Mouse (Mus musculus) left cerebral cortex, adult 9 months (tissue): ENCODE results near the gene Mpv17.

ENCODE experiments used
- DNase-seq, 2 experiments: peaks; one replicate each; pipeline ENCODE4 v3.0.0; 2022; ENCODE audit warnings: low spot score in 2 of 2

The Mpv17 gene

GRCm38 (mm10) chr5:31183678-31184077 is 29.6 kb upstream of the Mpv17 start:
- DNase-seq = no peak

- DNase-seq = no peak
Measured at GRCm38 (mm10) chr5:31181183-31181770, 27.2 kb upstream of the Mpv17 start.

GRCm38 (mm10) chr5:31179766-31180630 is 25.9 kb upstream of the Mpv17 start, which contains the start of the genes Gm29609 and Gtf3c2:
Gene Gm29609 (minus strand): TSS chr5:31179911.
Gene Gtf3c2 (minus strand): TSS chr5:31180144.
- DNase-seq = peak; percentile 95 to 98

GRCm38 (mm10) chr5:31179301-31179765 is 25.3 kb upstream of the Mpv17 start:
- DNase-seq = no peak

- no peak for DNase-seq
Measured at GRCm38 (mm10) chr5:31168630-31169029, 14.6 kb upstream of the Mpv17 start.

GRCm38 (mm10) chr5:31164878-31165277 is 10.8 kb upstream of the Mpv17 start:
- no peak for DNase-seq

GRCm38 (mm10) chr5:31162462-31162861 is 8.4 kb upstream of the Mpv17 start:
- DNase-seq = no peak

- no peak for DNase-seq
Measured at GRCm38 (mm10) chr5:31153516-31154151, 417 bp downstream of the Mpv17 start.

GRCm38 (mm10) chr5:31151746-31152145 is 2.3 kb downstream of the Mpv17 start:
- no peak for DNase-seq

GRCm38 (mm10) chr5:31149781-31150180 is 4.3 kb downstream of the Mpv17 start:
- no peak for DNase-seq

GRCm38 (mm10) chr5:31138968-31139425 is 15.1 kb downstream of the Mpv17 start:
- no peak for DNase-seq

GRCm38 (mm10) chr5:31138241-31138967 is 15.6 kb downstream of the Mpv17 start, which contains the start of gene Ucn:
Gene Ucn (minus strand): TSS chr5:31138829.
- no peak for DNase-seq

GRCm38 (mm10) chr5:31137658-31138057 is 16.4 kb downstream of the Mpv17 start:
- no peak for DNase-seq

GRCm38 (mm10) chr5:31136730-31137424 is 17.2 kb downstream of the Mpv17 start:
- no peak for DNase-seq

- DNase-seq = no peak
Measured at GRCm38 (mm10) chr5:31126050-31126449, 28.0 kb downstream of the Mpv17 start.

GRCm38 (mm10) chr5:31123481-31123880 is 30.6 kb downstream of the Mpv17 start:
- DNase-seq = no peak

GRCm38 (mm10) chr5:31121111-31121510 is 32.9 kb downstream of the Mpv17 start:
- peak; percentile 37 to 59 for DNase-seq

- DNase-seq = no peak
Measured at GRCm38 (mm10) chr5:31116912-31117311, 37.1 kb downstream of the Mpv17 start.

- DNase-seq = no peak
Measured at GRCm38 (mm10) chr5:31116354-31116753, 37.7 kb downstream of the Mpv17 start, which contains the start of gene Trim54. Gene Trim54 (plus strand): TSS chr5:31116712.

GRCm38 (mm10) chr5:31110781-31111180 is 43.3 kb downstream of the Mpv17 start:
- no peak for DNase-seq

GRCm38 (mm10) chr5:31108000-31108490 is 46.0 kb downstream of the Mpv17 start, which contains the start of gene Slc30a3:
Gene Slc30a3 (minus strand): TSS chr5:31108237.
- no peak for DNase-seq
